ENCODE assay signal across 14 mouse cellular contexts in the genomic region with DNA sequence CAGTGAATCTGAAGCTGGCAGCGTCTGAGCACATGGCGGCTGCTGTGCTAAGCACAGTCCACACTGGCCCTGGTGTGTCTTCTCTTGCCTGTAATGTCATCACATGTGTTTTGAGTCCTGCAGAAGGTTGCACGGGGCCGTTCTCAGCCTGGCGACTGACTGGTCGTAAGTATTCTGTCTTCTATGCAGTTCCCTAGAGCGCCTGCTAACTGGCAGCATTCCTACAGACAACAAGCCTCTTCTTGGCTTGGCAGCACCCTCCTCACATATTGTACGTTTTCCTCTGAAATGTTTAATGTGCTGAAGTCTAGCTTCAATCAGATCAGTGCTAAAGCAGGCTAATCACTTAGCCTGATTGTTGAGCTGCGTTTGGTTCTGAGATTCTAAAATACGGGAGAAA. TPM values are rescaled to one million over a fixed set of nuclear protein-coding genes. Genes with fewer than 3 reads are reported as not detected.
A peak's percentile ranks its signal among the peaks of the same experiment; 100 is the strongest.
DNase-seq lines count a peak whose midpoint lies in the region; ATAC-seq and TF ChIP-seq lines count a peak whose summit lies in the region.
"Had no signal": no experiment of that assay in that cellular context is flagged by ENCODE, and none has a peak within 500 bp of the region (broad histone marks: within the 10 kb centered on the region; RNA-seq: fewer than 3 reads in every experiment).

No protein-coding gene starts in this region.

- WGBS in forebrain, embryonic 14.5 days = 55% methylated on average over 10 of the region's 10 CpGs
- WGBS in forebrain, embryonic 10.5 days = 82% methylated on average over 10 of the region's 10 CpGs
- WGBS in hindbrain, postnatal 0 days = 36% methylated on average over 10 of the region's 10 CpGs
- 82% methylated on average over 10 of the region's 10 CpGs for WGBS in hindbrain, embryonic 12.5 days
- 47% methylated on average over 10 of the region's 10 CpGs for WGBS in neural tube, embryonic 14.5 days

- H3K4me1 ChIP-seq in forebrain, embryonic 14.5 days (ENCODE audit: control insufficient read depth, insufficient read depth, low read length) = peaks cover 10% of the 10 kb centered on the region; the same call in 1 of the 2 replicates
- peaks cover 16% of the 10 kb centered on the region for H3K4me1 ChIP-seq in forebrain, embryonic 10.5 days
- H3K4me1 ChIP-seq in hindbrain, postnatal 0 days (ENCODE audit: insufficient read depth, low read length) = peaks cover 3% of the 10 kb centered on the region; the same call in 1 of the 2 replicates
- peaks cover 30% of the 10 kb centered on the region for H3K4me1 ChIP-seq in hindbrain, embryonic 12.5 days
- peaks cover 3% of the 10 kb centered on the region; the same call in 1 of the 2 replicates for H3K4me1 ChIP-seq in neural tube, embryonic 14.5 days (ENCODE audit: control insufficient read depth, insufficient read depth, low read length)

- DNase-seq in forebrain, embryonic 14.5 days (ENCODE audit: low spot score) = peak; percentile 61
- no peak for DNase-seq in forebrain, embryonic 10.5 days (ENCODE audit: extremely low spot score, low spot score)
- DNase-seq in hindbrain, postnatal 0 days (ENCODE audit: low spot score) = peak; percentile 52
- peak; percentile 76 for DNase-seq in brain, embryonic 14.5 days (ENCODE audit: low read depth)
- no peak for DNase-seq in spleen, adult 18-20 months
- DNase-seq in lung, postnatal 14 days = no peak
- DNase-seq: cerebellum, adult 9-10 months; gastrocnemius, adult 2 months; heart, postnatal 14 days; kidney, adult 2 months; thymus, adult 2 months had no signal

- peak; percentile 46 for ATAC-seq in forebrain, embryonic 14.5 days
- ATAC-seq in hindbrain, postnatal 0 days = 0 out of 2 replicates have a peak, but pooled peaks have one; percentile 22
- ATAC-seq in hindbrain, embryonic 12.5 days (ENCODE audit: low FRiP score) = no peak
- no peak for ATAC-seq in neural tube, embryonic 14.5 days (ENCODE audit: low read depth)
- ATAC-seq: lung, postnatal 0 days had no signal

- no peak overlapping the region for H3K4me2 ChIP-seq in forebrain, embryonic 14.5 days (ENCODE audit: low read length)
- H3K4me2 ChIP-seq in hindbrain, postnatal 0 days (ENCODE audit: low read depth, low read length) = no peak overlapping the region
- H3K4me2 ChIP-seq in hindbrain, embryonic 12.5 days (replicated peaks) = no peak overlapping the region
- H3K4me2 ChIP-seq in neural tube, embryonic 14.5 days (ENCODE audit: low read depth, low read length) = no peak overlapping the region

- H3K27ac ChIP-seq in forebrain, embryonic 14.5 days (ENCODE audit: low read depth, low read length) = no peak overlapping the region
- no peak overlapping the region for H3K27ac ChIP-seq in forebrain, embryonic 10.5 days
- H3K27ac ChIP-seq in hindbrain, postnatal 0 days = no peak overlapping the region
- no peak overlapping the region for H3K27ac ChIP-seq in hindbrain, embryonic 12.5 days
- peak overlapping the region; percentile 44; the same call in 1 of the 2 replicates for H3K27ac ChIP-seq in neural tube, embryonic 14.5 days (ENCODE audit: low read depth, low read length)
- H3K27ac ChIP-seq: gastrocnemius, adult 2 months had no signal

- TF ChIP-seq CTCF in hindbrain, postnatal 0 days (IDR thresholded peaks at IDR 0.05; ENCODE audit: low read depth) = no peak
- TF ChIP-seq CTCF in brain, embryonic 14.5 days (IDR thresholded peaks at IDR 0.05; ENCODE audit: borderline replicate concordance, extremely low read depth, insufficient read depth, insufficient read length) = no peak

- H3K36me3 ChIP-seq in forebrain, embryonic 14.5 days (ENCODE audit: control insufficient read depth, insufficient read depth, low read length) = no peaks in the 10 kb centered on the region
- H3K36me3 ChIP-seq in forebrain, embryonic 10.5 days (replicated peaks) = no peaks in the 10 kb centered on the region
- no peaks in the 10 kb centered on the region for H3K36me3 ChIP-seq in hindbrain, postnatal 0 days (ENCODE audit: insufficient read depth, low read length)
- H3K36me3 ChIP-seq in hindbrain, embryonic 12.5 days = no peaks in the 10 kb centered on the region
- no peaks in the 10 kb centered on the region for H3K36me3 ChIP-seq in neural tube, embryonic 14.5 days (ENCODE audit: control insufficient read depth, insufficient read depth, low read length)

- no peaks in the 10 kb centered on the region for H3K9me3 ChIP-seq in forebrain, embryonic 14.5 days (replicated peaks; ENCODE audit: control insufficient read depth, low read length)
- no peaks in the 10 kb centered on the region for H3K9me3 ChIP-seq in forebrain, embryonic 10.5 days
- H3K9me3 ChIP-seq in hindbrain, postnatal 0 days (ENCODE audit: low read length) = no peaks in the 10 kb centered on the region
- H3K9me3 ChIP-seq in hindbrain, embryonic 12.5 days (replicated peaks) = no peaks in the 10 kb centered on the region
- H3K9me3 ChIP-seq in neural tube, embryonic 14.5 days (ENCODE audit: control insufficient read depth, low read length) = no peaks in the 10 kb centered on the region

- no peak overlapping the region for H3K9ac ChIP-seq in forebrain, embryonic 14.5 days (ENCODE audit: low read length)
- no peak overlapping the region for H3K9ac ChIP-seq in hindbrain, postnatal 0 days (replicated peaks; ENCODE audit: low read length)
- no peak overlapping the region for H3K9ac ChIP-seq in hindbrain, embryonic 12.5 days
- no peak overlapping the region for H3K9ac ChIP-seq in neural tube, embryonic 14.5 days (replicated peaks; ENCODE audit: low read depth, low read length)

- no peak for TF ChIP-seq POLR2A in brain, embryonic 14.5 days (IDR thresholded peaks at IDR 0.05; ENCODE audit: borderline replicate concordance, extremely low read depth, insufficient read depth, insufficient read length, poor library complexity, severe bottlenecking)

- H3K4me3 ChIP-seq in forebrain, embryonic 14.5 days (ENCODE audit: low read depth, low read length) = no peak overlapping the region
- no peak overlapping the region for H3K4me3 ChIP-seq in forebrain, embryonic 10.5 days
- no peak overlapping the region for H3K4me3 ChIP-seq in hindbrain, postnatal 0 days (ENCODE audit: low read length)
- no peak overlapping the region for H3K4me3 ChIP-seq in hindbrain, embryonic 12.5 days
- no peak overlapping the region for H3K4me3 ChIP-seq in neural tube, embryonic 14.5 days (ENCODE audit: low read depth, low read length)
- H3K4me3 ChIP-seq: gastrocnemius, adult 2 months had no signal

- H3K27me3 ChIP-seq in forebrain, embryonic 14.5 days (replicated peaks; ENCODE audit: control insufficient read depth, insufficient read depth, low read length) = no peaks in the 10 kb centered on the region
- no peaks in the 10 kb centered on the region for H3K27me3 ChIP-seq in forebrain, embryonic 10.5 days (ENCODE audit: poor library complexity, severe bottlenecking)
- H3K27me3 ChIP-seq in hindbrain, postnatal 0 days (ENCODE audit: insufficient read depth, low read length) = no peaks in the 10 kb centered on the region
- H3K27me3 ChIP-seq in hindbrain, embryonic 12.5 days = no peaks in the 10 kb centered on the region
- H3K27me3 ChIP-seq in neural tube, embryonic 14.5 days (ENCODE audit: control insufficient read depth, insufficient read depth, low read length) = no peaks in the 10 kb centered on the region

RNA-seq across cellular contexts. Expression of a gene that starts 27.3 kb away (rescaled TPM):
- 4.2 and 5.3 TPM in 2 replicates for polyA plus RNA-seq in forebrain, embryonic 14.5 days (2014; fragmentation: Nextera tagmentation; extraction: Ambion mirVana)
- 3.7 and 3.8 TPM in 2 replicates for polyA plus RNA-seq in forebrain, embryonic 10.5 days (2016; fragmentation: Nextera tagmentation; extraction: Ambion mirVana)
- 6.6 and 6.7 TPM in 2 replicates for total RNA-seq in hindbrain, postnatal 0 days (2014; rRNA removed)
- 4.0 and 4.8 TPM in 2 replicates for polyA plus RNA-seq in hindbrain, postnatal 0 days (2015; fragmentation: Nextera tagmentation; extraction: Ambion mirVana)
- polyA plus RNA-seq in hindbrain, embryonic 12.5 days (2016; fragmentation: Nextera tagmentation; extraction: Ambion mirVana) = 4.3 and 5.1 TPM in 2 replicates
- 4.3 and 4.5 TPM in 2 replicates for polyA plus RNA-seq in brain, embryonic 14.5 days (2012; rRNA removed)
- polyA plus RNA-seq in neural tube, embryonic 14.5 days (2014; fragmentation: Nextera tagmentation; extraction: Ambion mirVana) = 5.6 and 6.4 TPM in 2 replicates

Comparison
In these comparisons a context has a peak if more than half of its experiments do, and no peak if none do; other contexts are left out.
1. ATAC-seq: peak in forebrain, embryonic 14.5 days (single experiment) and hindbrain, postnatal 0 days (single experiment); none in hindbrain, embryonic 12.5 days (single experiment) and neural tube, embryonic 14.5 days (single experiment).
2. DNase-seq: peak in forebrain, embryonic 14.5 days (single experiment), hindbrain, postnatal 0 days (single experiment) and brain, embryonic 14.5 days (single experiment); none in forebrain, embryonic 10.5 days (single experiment), spleen, adult 18-20 months (0 of 2) and lung, postnatal 14 days (single experiment).